Mouse (Mus musculus) retina, postnatal 1 day (tissue): ENCODE measurements around the gene Invs.

Experiments
- DNase-seq: peaks from one replicate; pipeline ENCODE4 v3.0.0-alpha.2; 2012

The Invs gene

DNA sequence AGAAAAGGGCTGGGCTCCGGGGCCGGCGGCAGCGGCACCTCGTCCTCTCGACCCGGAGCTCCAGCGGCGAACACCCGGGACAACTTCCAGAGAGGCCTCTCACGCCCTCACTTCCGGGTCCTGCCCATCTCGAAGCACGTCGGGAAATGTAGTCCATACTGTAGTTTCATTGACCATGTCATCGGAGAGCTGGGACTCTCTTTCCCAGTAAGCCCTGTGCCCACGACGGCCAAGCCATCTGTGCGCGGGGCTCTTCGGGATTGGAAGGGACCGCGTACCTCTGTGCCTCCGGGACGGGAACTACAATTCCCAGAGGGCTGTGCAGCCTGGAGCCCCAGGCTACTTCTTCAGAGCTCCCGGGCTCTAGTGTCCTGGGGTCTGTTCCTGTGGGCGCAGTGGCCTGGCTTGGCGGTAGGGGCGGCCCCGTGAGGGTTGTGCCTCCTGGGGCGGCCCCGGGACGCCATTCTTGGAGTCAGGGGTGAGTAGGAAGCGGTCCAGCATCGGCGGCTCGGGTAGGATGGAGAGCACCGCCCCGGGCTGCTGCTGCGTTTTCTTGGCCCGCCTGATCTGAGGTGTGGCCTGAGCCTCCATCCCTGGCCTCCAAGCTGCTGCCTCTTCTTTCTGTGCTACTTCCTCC lies at the start of gene Invs, which contains the start of gene Erp44:
TSS of gene Invs (plus strand) at position 263 of the 637 bp plus-strand sequence.
TSS of gene Erp44 (minus strand) at position 61 of the 637 bp plus-strand sequence.
- peak; percentile 99 for DNase-seq

DNA sequence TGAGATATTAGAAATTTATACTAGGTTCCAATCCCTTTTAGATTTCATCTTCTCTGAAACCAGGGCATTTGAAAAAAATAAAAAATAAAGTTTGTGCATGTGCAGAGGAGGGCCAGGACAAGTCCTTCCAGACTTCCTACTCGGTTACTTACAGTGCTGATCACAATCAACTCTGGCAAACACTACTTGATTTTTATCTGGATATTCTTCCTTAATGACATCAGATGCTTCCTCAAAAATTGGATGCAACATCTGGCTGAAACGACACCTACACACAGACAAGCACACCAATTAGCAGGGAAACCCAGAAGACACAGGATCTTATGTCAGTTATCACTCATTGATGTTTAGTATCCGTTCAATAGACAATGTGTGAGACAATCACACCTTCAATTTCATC lies 42.8 kb upstream of the Invs start:
- DNase-seq: no peak

DNA sequence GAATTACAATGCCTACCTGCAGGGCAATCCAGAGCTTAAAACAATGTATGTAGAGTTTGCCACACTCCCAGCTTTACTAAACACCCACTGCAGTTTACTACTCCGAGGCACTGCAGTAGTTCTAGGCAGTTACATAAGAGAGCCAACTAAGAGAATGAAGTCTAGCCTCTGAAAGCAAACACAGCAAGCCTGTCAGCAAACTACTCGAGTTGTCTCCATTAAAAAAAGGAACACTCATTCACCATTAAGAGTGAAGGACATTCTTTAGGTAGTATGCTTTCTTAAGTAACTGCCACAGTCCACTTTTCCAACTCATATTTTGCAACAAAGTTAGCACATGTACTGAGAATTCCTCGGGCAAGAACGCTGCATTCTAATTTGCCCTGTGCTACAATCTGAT lies 40.5 kb upstream of the Invs start:
- DNase-seq: no peak

DNA sequence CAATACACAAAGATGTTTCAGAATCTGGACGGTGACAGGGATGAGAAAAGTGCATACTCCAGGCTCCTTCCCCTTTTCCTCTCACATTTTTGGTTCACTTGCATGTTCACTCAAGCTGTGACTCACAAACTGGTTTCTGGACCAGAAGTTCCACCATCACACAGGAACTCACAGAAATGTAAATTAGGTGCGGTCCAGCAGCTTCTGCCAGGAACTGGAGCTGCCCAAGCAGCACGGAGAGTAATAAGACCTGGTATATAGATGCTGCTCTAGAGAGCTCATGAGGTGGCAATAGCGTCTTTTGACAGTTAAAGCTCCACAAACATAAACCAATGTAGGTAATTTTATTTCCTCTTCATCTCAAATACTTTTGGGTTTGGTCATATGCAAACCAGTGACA lies 37.1 kb upstream of the Invs start:
- no peak for DNase-seq

DNA sequence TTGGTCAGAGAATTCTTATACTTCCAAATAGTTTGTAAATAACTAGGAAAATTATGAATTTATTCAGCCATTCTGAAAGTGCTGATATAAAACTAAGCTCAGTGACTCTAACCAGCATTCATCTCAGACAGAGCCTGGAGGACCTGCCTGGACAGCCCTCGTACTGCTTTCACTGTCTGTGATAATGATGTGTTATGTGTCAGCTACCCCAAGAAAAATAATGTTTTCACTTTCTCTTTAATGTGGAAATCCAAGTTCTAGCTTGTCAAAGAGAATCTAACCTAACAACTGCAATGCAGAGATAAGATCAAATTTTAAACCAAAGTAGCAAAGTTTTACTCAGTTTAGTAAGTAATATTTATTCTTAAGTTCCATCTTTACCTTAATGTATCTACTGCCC lies 35.8 kb upstream of the Invs start:
- no peak for DNase-seq

DNA sequence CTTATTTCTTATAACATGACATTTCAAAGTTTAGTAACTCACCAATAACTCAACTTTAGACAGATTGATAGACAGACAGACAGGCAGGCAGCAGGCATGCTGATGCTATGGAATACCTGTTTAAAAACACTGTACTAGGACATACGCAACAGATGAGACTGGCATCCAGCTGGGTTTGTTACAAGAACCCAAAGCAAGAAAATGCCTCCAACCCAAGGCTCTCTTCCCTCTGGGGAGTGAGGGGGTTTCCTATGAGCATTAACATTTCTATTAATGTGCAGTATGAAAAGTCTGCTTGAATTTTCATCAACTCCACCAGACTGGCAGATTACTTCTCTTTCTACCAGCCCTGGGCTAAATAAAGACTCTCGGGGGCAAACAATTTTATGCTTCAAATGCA lies 35.3 kb upstream of the Invs start:
- DNase-seq: peak; percentile 24

DNA sequence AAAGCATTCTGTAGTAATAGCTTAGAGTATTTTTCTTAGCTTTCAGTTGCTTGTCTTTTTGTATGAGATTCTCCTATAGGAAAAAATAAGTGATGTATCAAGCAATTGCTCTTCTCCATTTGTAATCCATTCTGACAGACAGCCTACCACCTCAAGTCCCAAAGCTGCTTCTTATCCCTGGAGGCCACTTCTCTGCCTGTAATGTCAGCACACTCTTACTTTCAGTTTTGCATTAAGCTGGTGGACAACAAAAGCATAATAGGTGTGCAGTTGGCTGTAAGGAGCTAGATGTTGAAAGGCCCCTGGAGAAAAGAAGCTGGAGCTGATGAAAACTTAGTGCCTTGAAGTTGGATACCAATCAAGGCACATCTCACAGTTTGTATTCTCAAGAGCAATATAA lies 26.3 kb upstream of the Invs start:
- peak; percentile 54 for DNase-seq

DNA sequence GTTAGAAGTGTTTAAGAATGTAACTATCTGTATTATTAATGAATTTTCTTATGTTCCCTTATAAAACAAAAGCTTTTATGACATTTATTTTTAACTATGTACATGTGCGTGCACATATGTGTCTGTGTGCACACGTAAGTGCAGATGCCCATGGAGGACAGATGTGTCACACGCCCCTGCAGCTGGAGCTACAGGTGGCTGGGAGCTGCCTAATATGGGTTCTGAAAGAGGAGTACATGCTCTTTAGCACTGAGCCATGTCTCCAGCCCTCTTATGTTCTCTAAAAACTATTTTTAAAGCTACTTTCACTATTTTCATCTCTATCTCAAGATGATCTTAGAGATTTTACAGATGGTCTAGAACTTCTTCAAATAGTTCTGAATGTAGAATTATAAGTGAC lies 21.5 kb upstream of the Invs start:
- DNase-seq: no peak

DNA sequence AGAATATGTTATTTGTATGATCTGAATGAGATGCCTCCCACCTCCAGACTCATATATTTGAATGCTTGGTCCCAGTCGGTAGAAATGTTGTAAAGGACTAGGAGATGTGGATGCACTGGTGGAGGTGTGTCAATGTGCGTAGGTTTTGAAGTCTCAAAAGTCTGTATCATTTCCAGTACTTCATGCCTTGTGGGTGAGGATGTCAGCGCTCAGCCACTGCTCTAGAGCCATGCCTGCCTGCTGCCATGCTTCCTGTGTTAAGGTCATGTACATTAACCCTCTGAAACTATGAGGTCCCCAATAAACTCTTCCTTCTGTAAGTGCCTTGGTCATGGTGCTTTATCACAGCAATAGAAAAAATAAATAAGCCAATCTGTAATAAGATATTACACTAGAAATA lies 11.9 kb upstream of the Invs start:
- DNase-seq: no peak

DNA sequence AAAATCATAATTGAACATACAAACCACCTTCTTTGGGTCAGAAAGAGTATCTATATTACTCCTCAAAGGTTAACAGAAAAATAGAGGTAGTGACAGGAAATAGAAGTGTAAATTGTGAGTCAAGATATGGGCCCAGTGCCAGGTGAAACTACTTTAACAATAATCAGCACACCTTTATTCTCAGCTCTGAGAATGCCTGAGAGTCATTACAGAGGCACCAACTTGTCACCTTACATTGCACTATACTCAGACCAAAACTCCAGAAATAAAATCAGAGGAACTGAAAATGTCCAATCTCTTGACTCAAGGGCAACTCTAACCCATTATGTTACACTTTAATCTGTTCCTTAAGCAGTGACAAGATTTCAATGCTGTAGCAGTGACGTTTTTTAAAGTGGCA lies 11.4 kb upstream of the Invs start:
- DNase-seq: no peak

DNA sequence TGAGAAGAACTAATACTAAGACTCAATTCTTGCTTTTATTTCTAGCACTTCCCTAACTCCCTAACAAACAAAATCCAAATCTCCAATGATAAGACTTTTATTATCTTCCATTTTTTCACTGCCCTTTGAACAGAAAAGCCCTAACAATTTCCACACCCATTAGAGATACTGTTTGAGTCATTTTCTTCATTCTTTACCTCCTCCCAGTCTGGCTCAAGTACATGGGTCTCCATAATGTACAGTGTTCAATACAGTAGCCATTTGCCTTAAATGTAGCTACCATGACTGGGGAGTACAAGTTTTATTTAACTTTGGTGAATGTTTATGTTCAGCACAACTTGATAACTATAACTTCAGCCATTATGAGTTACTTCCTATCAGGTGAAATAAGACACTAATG lies 9.0 kb upstream of the Invs start:
- DNase-seq: no peak

DNA sequence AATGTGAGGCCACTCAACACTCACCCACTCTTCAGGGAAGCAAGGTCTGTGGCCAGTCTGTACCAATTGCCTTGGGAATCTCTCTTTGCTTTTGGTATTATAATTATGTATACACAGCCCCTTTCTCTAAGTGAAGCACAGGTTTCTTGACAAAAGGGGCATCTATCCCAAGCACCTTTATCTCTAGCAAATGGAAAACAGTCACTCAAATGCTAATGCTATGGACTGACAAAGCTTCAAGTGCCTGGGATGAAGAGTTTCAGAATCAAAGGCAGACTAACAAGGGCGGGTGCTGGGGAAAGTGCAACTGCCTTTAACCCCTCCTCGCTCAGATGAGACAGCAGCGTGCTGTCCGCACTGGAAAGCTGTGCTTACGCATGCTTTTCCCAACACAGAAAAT lies 7.7 kb upstream of the Invs start:
- DNase-seq: no peak

DNA sequence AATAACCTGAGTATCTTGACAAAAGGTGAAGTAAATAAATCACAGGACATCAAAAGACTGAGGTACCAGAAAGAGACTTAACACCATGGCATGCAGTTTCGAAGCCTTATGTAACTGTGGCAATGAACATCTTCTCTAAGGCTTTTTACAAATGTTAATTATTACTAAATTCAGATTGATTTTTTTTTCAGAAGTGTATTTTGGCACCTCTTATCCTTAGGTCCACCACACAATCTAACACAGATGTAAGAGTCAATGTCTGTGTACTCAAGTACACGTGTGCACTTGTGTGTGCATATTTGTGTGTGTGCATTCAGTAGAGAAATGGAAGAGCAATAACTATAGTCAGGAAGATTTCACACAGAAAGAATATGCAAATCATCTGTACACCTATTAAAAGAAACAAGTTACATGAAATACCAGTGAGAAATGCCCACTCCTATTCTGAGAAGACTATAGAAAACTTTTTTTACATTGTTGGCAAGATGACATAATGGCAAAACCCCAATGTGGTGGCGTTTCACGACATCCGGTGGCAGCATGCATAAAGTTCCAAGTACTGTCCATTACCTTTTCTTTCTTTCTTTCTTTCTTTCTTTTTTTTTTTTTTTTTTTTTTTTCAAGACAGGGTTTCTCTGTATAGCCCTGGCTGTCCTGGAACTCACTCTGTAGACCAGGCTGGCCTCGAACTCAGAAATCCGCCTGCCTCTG lies 6.3 kb upstream of the Invs start:
- no peak for DNase-seq

DNA sequence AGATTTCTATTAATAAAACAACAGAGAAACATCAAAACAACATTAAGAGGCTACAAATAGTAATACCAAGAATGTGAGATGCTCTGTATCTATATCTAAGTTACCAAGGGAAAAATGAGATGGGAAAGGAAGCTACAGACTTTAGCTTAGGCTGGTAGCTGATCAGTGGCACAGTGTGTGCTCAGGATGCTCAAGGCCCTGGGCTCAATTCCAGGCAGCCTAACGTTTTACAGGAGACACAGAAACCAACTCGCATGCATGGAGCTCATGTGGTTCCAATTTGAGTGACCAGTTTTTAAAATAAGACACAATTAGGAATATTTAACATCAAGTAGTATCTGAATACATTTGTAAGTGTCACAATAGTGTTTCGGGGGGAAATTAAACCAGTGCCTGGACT lies 3.8 kb upstream of the Invs start:
- DNase-seq: no peak

DNA sequence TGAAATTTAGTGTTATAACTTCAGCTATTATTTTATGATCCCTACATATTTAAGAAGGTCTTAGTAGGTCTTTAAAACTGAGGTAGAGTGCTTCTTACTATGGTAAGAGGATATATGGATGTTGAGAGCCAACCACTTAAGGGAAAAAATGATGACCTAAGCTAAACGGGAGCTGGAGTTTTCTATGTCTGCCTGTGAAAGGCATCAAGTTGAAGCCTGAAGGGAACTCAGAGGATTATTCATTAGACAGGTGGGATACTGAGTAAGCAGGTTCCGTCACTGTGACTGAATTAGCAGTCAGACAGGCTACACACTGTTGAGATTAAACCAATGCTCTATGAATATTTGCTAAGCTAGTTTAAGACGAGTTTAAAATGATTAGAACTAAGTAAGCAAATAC lies 2.5 kb upstream of the Invs start:
- no peak for DNase-seq

DNA sequence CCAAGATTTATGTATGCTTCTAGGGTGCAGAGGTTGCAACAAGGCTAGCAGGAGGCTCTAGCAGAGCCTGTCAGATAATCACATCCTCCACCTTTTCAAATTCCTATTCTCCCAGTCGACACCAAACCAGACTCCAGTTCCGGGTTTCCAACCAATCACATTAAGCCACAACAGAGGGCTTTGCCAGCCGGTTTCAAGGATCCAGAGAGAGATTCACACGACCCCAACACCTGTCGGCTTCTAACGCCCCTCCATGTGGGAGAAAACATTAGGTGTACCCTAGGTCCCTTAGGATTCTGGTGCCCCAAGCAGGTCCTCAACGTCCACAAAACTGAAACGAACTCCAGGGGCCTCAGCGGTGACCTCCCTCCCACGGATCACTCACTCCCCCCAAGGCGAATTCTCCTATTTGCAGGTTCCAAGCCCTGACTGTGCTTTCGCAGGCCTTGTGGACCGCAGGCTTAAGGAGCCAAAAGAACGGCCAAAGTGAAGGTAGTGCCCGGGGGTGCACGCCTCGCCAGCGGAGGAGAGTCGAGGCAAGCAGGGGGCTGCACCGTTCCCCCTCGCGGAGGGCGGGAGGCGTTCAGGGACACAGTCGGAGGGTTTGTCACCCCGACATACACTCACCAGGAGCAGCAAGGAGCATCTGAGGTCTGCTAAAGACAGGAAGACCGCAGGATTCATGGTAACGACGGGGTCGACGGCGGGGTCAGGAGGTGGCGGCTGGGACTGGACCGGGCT lies 633 bp upstream of the Invs start:
- DNase-seq: peak; percentile 53

DNA sequence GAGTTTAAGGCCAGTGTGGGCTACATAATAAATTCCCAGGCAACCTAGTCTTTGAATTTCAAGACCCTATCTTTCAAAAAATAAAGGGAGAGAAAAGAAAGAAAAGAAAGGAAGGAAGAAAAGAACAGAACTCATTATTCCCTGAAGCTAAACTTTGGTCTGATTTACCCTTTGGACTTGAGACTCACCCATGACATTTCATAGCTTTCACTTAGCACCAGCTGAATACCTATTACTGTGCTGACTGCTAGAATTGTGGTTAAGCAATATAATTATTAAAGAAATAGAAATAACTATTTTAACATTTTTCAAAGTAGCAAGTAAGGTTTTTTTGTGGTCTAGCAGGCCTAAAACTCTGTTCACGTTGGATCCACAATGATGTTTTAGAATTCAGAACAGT lies 1.6 kb downstream of the Invs start:
- DNase-seq: no peak

DNA sequence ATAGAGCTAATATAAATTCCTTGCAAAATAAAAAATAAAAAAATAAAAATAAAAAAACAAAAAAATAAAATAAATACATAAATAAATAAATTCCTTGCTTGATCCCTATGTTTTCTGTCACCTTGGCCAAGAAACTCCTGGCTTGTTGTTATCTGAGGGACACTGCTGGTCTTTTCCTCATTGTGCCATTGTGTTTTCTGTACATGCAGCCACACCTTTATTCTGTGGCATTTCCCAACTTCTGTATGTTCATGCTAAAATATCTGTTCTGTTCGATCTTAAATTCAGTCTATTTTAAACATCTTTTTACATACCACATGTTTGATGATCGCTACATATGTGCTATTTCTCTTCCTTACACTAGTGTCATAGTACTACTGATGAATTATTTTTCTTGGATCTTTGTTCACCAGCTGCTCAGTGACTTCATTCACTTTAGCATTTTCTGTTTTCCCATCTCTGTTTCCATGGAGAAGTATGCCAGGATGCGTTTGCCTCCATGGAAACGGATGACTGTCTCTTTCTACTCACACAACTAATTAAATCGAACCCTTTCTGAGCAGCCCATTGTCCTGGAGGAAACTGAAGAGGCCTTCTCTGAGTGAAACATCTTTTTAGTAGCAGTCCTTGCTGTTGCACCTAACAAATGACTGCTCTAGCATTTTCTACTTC lies 7.7 kb downstream of the Invs start:
- peak; percentile 93 for DNase-seq

DNA sequence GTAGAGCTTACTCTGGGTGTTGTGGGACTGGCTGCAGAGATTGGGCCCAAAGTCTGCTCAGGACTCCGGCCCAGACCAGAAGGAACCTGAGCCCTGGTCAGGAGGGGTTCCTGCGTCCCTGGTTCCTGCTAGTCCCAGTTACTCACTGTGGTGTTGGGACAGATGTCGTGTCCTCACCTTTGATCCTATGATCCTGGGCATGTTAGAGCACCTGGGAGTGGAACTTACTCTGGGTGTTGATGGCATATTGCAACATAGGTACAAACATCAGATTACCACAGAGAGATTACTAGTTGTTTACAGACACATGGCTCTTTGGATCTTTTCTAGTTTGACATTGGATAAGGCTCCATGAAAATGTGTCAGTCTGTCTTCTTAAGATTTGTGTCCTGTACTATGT lies 35.3 kb downstream of the Invs start:
- DNase-seq: no peak

DNA sequence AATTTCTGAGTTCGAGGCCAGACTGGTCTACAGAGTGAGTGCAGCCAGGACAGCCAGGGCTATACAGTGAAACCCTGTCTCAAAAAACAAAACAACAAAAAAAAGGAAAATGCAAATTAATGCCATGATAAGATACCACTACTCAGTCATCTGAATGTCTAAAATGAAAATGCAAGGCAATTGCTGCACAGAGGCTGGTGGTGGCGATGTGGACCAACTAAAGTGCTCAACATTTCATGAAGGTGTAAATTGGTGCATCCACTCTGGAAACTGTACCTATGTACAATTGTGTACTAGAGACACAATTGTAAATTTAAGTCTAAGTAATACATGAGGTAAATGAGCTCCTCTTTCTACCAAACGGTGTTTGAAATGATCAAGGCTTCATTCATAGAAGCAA lies 36.5 kb downstream of the Invs start:
- no peak for DNase-seq

DNA sequence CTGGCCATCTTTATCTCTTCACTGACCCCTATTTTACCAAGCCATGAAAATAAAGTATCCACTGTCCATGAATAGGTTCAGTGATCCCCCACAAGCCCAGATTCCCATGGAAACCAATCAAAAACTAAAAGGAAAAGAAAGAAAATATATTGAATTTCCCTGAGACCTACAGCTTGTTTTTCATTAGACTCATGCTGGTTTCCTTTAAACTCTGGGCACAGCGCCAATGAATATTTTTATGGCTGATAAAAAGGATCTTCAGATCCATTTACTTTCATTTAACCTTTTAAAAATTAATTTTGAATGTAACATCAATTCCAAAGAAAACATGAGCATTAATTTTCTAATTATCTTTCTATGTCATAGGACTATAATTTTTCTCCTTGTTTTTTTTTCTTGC lies 41.7 kb downstream of the Invs start:
- DNase-seq: no peak

DNA sequence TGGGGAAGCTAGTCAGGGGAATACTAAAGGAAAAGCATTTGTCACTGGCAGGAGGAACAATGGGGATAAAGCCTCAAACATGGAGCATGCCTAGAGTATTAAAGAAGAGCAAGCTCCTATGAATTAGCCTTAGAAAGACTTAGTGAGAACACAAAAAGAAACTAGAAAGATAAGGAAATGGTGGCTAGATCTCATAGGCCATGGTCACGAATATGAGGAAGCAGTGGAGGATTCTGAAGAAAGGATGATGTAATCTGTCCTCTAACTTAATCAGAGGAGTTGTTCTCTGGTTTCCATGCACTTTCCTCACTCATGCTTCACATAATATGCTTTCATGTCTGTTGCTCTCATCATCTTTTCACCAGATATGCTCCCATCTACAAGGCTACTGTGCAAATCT lies 42.5 kb downstream of the Invs start:
- no peak for DNase-seq

DNA sequence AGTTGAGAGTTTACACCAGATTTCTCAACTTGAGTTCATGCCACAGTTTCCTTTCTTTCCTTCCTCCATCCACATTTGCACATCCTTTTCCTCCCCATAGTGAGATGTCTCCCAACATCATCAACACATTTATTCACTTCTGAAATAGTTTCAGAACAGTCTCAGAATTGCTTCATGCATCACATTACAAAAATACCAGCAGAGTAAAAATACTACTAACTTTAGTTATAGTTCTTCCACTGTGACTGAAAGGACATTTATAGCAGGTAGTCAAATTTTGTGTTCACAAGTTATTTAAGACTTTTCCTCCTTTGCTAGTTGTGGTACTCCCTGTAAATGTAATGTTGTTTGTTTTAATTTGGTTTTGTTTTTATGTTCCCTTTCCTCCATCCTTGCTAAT lies 47.6 kb downstream of the Invs start:
- DNase-seq: no peak

DNA sequence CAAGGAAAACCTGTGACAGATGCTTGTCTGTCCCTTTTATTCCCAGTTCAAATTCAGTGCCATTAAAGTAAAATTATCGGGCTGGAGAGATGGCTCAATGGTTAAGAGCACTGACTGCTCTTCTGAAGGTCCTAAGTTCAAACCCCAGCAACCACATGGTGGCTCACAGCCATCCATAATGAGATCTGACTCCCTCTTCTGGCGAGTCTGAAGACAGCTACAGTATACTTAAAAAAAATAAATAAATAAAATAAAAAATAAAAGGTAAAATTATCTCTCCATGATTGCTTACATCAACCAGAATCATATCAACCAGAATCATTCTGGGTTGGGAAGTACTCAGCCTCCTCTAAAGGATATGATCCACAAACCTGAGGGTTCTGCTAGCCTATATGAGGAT lies 48.5 kb downstream of the Invs start:
- DNase-seq: no peak
